Mouse (Mus musculus): ENCODE measurements around the gene Gm28729. TPM values are rescaled to one million over a fixed set of nuclear protein-coding genes. Genes with fewer than 3 reads are reported as not detected.
"Not testable (repeated sequence)": the region's sequence is repeated elsewhere in the genome, so short reads cannot be mapped to it uniquely, and the experiment has no call there.

The Gm28729 gene
- polyA plus RNA-seq, 1 experiment from 2014 or later, result not detected

DNA sequence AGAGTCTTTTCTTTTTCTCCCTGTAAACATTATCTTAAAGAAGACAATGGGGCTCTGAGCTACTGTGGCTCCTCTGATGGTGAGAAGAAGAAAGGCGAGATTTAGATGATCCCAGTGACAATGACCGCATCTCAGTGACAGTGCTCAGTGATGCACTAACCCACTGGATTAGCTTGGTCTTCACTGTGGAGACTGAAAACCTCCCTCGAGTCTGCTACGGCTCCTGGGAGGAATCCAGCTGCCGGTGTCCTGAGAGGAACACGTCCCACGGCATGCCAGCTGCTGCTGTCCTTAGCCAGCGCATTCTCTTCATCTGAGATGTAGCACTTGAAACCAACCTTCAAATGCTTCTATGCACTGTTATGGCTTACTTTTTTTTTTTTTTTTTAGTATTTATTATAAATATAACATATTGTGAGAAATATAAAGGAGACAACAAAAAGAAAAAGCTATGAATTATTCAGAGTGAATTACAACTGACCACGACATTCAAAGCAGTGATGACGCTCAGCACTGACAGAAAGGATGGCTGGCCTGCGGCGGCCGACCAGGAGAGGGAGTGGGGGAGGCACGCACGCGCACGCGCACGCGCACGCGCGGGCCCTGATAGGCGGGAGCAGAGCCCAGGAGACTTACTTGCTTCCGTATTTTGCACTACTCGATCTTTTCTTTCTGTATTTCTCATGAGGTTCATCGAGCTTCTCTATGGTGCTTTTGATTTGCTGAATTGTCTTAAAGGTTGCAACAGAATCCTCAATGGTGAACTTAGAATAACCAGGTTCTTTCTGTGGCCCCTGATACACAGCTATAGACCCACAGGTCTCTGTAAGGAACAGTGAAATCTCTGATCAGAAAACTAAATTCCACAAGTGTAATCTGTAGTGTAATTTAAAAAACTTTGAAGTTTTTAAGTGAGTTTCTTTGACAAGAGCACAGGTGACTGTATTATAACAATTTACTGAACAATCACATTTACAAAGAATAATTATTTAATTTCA lies 18.9 kb upstream of the Gm28729 start:
- ATAC-seq (replicated peaks; ENCODE audit: low FRiP score) (peak; percentile 85), DNase-seq (ENCODE audit: low spot score) (peak; percentile 84)
- 29% methylated on average over 27 of the region's 27 CpGs for WGBS
- Histone ChIP-seq H3K4me2 (ENCODE audit: low read depth, low read length, severe bottlenecking) (peak overlapping the region; percentile 40; the same call in 1 of the 2 replicates), H3K9ac (ENCODE audit: low read length) (peak overlapping the region; percentile 41), H3K4me1 (replicated peaks; ENCODE audit: control insufficient read depth, insufficient read depth, low read length) (no peaks in the 10 kb centered on the region), H3K4me3 (ENCODE audit: low read depth, low read length) (peak overlapping the region; percentile 17), H3K9me3 (ENCODE audit: control insufficient read depth, low read length) (no peaks in the 10 kb centered on the region), H3K27ac (ENCODE audit: low read depth, low read length) (no peak overlapping the region), H3K36me3 (ENCODE audit: control insufficient read depth, insufficient read depth, low read length) (no peaks in the 10 kb centered on the region), H3K27me3 (ENCODE audit: control insufficient read depth, insufficient read depth, low read length) (no peaks in the 10 kb centered on the region)

DNA sequence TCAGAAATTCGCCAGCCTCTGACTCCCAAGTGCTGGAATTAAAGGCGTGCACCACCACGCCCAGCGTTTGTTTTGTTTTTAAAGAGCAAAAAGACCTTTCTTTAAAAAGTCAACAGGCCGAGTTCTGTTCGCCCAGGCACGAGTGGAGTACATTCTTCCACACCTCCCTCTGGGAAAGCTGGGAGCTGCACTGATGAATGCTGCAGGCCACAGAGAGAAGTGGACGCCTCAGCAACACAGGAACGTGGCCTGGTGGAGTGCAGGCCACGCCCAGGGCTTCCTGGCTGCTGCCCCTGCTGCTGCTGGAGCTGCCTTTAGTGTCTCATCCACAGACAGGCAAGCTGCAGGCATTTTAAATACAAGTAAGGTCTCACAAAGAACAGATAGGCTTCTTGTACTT lies 13.9 kb upstream of the Gm28729 start:
- no peak for DNase-seq (ENCODE audit: low spot score)
- H3K9ac ChIP-seq (ENCODE audit: low read length), result no peak overlapping the region
- no peak overlapping the region for H3K4me3 ChIP-seq (ENCODE audit: low read depth, low read length)
- peaks cover 3% of the 10 kb centered on the region; the same call in 1 of the 2 replicates for H3K4me1 ChIP-seq (replicated peaks; ENCODE audit: control insufficient read depth, insufficient read depth, low read length)
- WGBS, result 66% methylated on average over 10 of the region's 10 CpGs
- H3K27me3 ChIP-seq (ENCODE audit: control insufficient read depth, insufficient read depth, low read length), result no peaks in the 10 kb centered on the region
- no peak overlapping the region for H3K4me2 ChIP-seq (ENCODE audit: low read depth, low read length, severe bottlenecking)
- H3K36me3 ChIP-seq (ENCODE audit: control insufficient read depth, insufficient read depth, low read length), result no peaks in the 10 kb centered on the region
- H3K27ac ChIP-seq (ENCODE audit: low read depth, low read length), result no peak overlapping the region
- no peaks in the 10 kb centered on the region for H3K9me3 ChIP-seq (ENCODE audit: control insufficient read depth, low read length)
- ATAC-seq (replicated peaks; ENCODE audit: low FRiP score), result no peak

DNA sequence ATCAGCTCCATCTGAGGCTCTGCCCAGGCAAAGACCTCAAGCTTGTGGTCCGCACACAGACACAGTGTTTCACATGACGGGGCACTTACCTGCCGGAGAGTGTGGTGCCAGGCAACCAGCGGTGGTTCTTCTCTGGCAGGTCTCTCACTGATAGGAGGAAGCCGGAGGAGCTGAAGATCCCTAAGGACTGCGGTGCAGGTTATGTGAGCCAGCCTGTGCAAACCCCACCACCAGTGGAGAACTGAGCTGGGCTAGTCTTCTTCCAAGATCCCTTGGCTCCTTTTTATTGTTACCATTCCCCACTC lies 12.5 kb upstream of the Gm28729 start:
- WGBS, result 92% methylated on average over 6 of the region's 6 CpGs
- no peak overlapping the region for H3K4me2 ChIP-seq (ENCODE audit: low read depth, low read length, severe bottlenecking)
- no peak for ATAC-seq (replicated peaks; ENCODE audit: low FRiP score)

DNA sequence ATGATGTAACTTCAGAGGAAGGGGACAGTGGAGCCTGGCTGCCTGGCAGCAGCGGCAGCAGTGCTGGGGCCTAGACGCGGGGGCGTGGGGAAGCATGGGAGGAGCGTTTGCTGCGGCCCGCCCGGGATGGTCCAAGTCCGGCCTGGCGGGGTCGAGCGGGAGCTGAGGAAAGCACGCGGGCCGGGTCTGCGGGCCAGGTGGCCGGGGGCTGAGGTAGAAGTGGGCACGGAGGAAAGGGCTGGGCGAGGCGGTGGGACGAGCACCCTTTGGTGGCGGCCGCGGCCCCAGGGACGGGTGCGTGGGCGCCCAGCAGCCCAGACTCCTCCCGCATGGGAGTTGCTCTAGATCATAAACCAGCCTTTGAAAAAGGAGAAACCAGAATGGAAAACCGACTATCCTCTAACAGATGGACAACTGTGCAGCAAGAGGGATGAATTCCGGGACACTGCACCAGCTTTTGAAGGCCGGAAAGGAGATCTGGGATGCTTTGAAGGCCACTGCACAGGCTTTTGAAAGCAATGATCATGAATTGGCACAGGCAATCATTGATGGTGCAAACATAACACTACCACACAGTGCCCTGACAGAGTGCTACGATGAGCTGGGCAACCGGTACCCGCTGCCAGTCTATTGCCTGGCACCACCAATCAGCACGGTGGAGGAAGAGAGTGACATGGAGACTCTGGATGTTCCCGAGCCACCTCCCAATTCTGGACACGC lies 12.0 kb upstream of the Gm28729 start:
- Histone ChIP-seq H3K36me3 (ENCODE audit: control insufficient read depth, insufficient read depth, low read length) (no peaks in the 10 kb centered on the region), H3K9me3 (ENCODE audit: control insufficient read depth, low read length) (no peaks in the 10 kb centered on the region), H3K9ac (ENCODE audit: low read length) (peak overlapping the region; percentile 61), H3K27ac (ENCODE audit: low read depth, low read length) (no peak overlapping the region), H3K4me2 (ENCODE audit: low read depth, low read length, severe bottlenecking) (peak overlapping the region; percentile 54), H3K27me3 (ENCODE audit: control insufficient read depth, insufficient read depth, low read length) (no peaks in the 10 kb centered on the region), H3K4me1 (replicated peaks; ENCODE audit: control insufficient read depth, insufficient read depth, low read length) (peaks cover 3% of the 10 kb centered on the region; the same call in 1 of the 2 replicates), H3K4me3 (ENCODE audit: low read depth, low read length) (peak overlapping the region; percentile 24; the same call in 1 of the 2 replicates)
- 35% methylated on average over 37 of the region's 37 CpGs for WGBS
- ATAC-seq (replicated peaks; ENCODE audit: low FRiP score) (peak; percentile 51; the same call in 1 of the 2 replicates), DNase-seq (ENCODE audit: low spot score) (peak; percentile 77)

More for the DNA sequence above, 12.5 kb upstream of the Gm28729 start:
- Histone ChIP-seq H3K36me3 (ENCODE audit: control insufficient read depth, insufficient read depth, low read length) (no peaks in the 10 kb centered on the region), H3K4me1 (replicated peaks; ENCODE audit: control insufficient read depth, insufficient read depth, low read length) (peaks cover 3% of the 10 kb centered on the region; the same call in 1 of the 2 replicates), H3K9ac (ENCODE audit: low read length) (no peak overlapping the region), H3K27ac (ENCODE audit: low read depth, low read length) (no peak overlapping the region), H3K4me3 (ENCODE audit: low read depth, low read length) (no peak overlapping the region), H3K9me3 (ENCODE audit: control insufficient read depth, low read length) (no peaks in the 10 kb centered on the region), H3K27me3 (ENCODE audit: control insufficient read depth, insufficient read depth, low read length) (no peaks in the 10 kb centered on the region)
- DNase-seq (ENCODE audit: low spot score), result no peak

DNA sequence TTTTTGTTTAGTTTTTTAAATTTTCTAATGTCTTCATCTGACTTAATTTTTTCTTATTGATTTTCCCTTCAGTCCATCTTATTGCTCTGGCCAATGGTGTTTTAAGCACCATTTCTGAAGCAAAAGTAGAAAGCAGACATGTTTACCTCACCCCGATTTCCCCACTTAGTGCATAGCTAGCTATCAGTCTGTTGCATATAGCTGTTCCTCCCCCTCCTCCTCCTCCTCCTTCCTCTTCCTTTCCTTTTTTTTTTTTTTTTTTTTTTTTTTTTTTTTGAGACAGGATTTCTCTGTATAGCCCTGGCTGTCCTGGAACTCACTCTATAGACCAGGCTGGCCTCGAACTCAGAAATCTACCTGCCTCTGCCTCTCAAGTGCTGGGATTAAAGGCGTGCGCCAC lies 11.0 kb upstream of the Gm28729 start:
- 89% methylated on average over 4 of the region's 4 CpGs for WGBS
- H3K36me3 ChIP-seq (ENCODE audit: control insufficient read depth, insufficient read depth, low read length); H3K4me1 ChIP-seq (replicated peaks; ENCODE audit: control insufficient read depth, insufficient read depth, low read length); H3K4me2 ChIP-seq (ENCODE audit: low read depth, low read length, severe bottlenecking); DNase-seq (ENCODE audit: low spot score); H3K9ac ChIP-seq (ENCODE audit: low read length); H3K27ac ChIP-seq (ENCODE audit: low read depth, low read length); H3K4me3 ChIP-seq (ENCODE audit: low read depth, low read length); H3K9me3 ChIP-seq (ENCODE audit: control insufficient read depth, low read length); H3K27me3 ChIP-seq (ENCODE audit: control insufficient read depth, insufficient read depth, low read length); ATAC-seq (replicated peaks; ENCODE audit: low FRiP score): not testable (repeated sequence)

DNA sequence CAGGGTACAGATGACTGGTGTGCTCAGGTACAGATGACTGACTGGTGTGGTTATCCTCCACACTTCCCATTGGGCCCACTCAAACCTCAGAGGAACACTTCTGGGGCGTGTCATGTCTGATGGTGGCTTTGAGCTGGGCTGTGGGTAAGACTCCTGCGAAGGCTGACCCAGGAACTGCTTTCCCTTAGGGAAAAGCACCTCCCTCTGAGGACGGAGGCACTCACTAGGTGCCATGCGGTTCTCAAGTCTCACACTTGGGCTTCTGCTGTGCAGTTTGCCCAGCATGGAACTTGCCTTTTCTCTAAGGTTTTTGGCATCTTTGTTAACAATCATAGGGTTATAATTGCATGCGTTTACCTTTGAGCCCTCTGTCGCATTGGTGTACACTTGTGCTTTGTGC lies 10.4 kb upstream of the Gm28729 start:
- Histone ChIP-seq H3K27me3 (ENCODE audit: control insufficient read depth, insufficient read depth, low read length) (no peaks in the 10 kb centered on the region), H3K27ac (ENCODE audit: low read depth, low read length) (no peak overlapping the region), H3K4me1 (replicated peaks; ENCODE audit: control insufficient read depth, insufficient read depth, low read length) (peaks cover 5% of the 10 kb centered on the region; the same call in 1 of the 2 replicates), H3K9me3 (ENCODE audit: control insufficient read depth, low read length) (no peaks in the 10 kb centered on the region), H3K36me3 (ENCODE audit: control insufficient read depth, insufficient read depth, low read length) (no peaks in the 10 kb centered on the region), H3K4me2 (ENCODE audit: low read depth, low read length, severe bottlenecking) (no peak overlapping the region), H3K4me3 (ENCODE audit: low read depth, low read length) (no peak overlapping the region), H3K9ac (ENCODE audit: low read length) (no peak overlapping the region)
- WGBS, result 88% methylated on average over 6 of the region's 6 CpGs
- DNase-seq (ENCODE audit: low spot score) (no peak), ATAC-seq (replicated peaks; ENCODE audit: low FRiP score) (no peak)

DNA sequence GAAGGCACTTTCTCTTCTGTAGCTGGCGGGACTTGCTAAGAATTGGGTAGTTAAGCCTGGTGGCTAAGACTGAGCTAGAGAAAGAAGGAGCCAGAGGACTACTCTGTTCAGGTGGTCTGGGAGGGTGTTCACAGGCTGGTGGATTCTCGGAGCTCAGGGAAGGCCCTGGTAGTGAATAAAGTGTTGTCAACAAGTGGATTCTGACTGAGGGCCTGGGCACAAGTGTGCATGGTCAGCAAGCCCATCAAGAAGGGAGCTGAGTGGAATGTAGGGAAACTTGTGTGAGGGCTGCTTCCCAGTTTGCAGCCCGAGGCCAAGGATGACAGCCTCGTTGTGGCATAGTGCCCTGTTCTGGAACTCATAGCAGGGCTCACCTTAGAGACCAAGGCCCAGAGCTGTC lies 9.2 kb upstream of the Gm28729 start:
- Histone ChIP-seq H3K4me2 (ENCODE audit: low read depth, low read length, severe bottlenecking) (no peak overlapping the region), H3K9me3 (ENCODE audit: control insufficient read depth, low read length) (no peaks in the 10 kb centered on the region), H3K4me3 (ENCODE audit: low read depth, low read length) (no peak overlapping the region), H3K27me3 (ENCODE audit: control insufficient read depth, insufficient read depth, low read length) (no peaks in the 10 kb centered on the region), H3K9ac (ENCODE audit: low read length) (no peak overlapping the region), H3K27ac (ENCODE audit: low read depth, low read length) (no peak overlapping the region), H3K36me3 (ENCODE audit: control insufficient read depth, insufficient read depth, low read length) (no peaks in the 10 kb centered on the region), H3K4me1 (replicated peaks; ENCODE audit: control insufficient read depth, insufficient read depth, low read length) (peaks cover 6% of the 10 kb centered on the region; the same call in 1 of the 2 replicates)
- no peak for ATAC-seq (replicated peaks; ENCODE audit: low FRiP score)
- no peak for DNase-seq (ENCODE audit: low spot score)
- WGBS, result 92% methylated on average over 4 of the region's 4 CpGs

DNA sequence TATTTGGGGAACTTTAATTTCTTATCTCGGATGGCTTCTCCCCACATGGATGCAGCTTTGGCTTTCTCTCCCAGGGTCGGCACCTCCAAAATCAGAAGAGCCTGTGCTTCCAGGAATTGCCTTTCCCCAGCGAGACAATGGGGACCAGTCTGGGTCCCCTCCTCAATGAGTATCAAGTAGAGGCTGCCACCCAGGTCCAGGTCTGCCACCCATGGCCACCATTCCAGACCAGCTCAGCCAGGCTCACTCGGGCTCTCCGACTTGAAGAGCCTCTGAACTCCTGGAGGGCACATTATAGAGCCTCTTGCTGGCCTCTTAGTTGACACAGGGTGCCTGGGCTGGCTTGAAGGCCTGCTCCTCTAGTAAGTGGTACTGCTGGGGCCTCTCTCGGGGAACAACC lies 8.4 kb upstream of the Gm28729 start:
- 82% methylated on average over 6 of the region's 6 CpGs for WGBS
- no peak overlapping the region for H3K4me3 ChIP-seq (ENCODE audit: low read depth, low read length)
- H3K9ac ChIP-seq (ENCODE audit: low read length), result no peak overlapping the region
- no peaks in the 10 kb centered on the region for H3K36me3 ChIP-seq (ENCODE audit: control insufficient read depth, insufficient read depth, low read length)
- no peaks in the 10 kb centered on the region for H3K27me3 ChIP-seq (ENCODE audit: control insufficient read depth, insufficient read depth, low read length)
- no peak overlapping the region for H3K27ac ChIP-seq (ENCODE audit: low read depth, low read length)
- no peak overlapping the region for H3K4me2 ChIP-seq (ENCODE audit: low read depth, low read length, severe bottlenecking)
- no peaks in the 10 kb centered on the region for H3K9me3 ChIP-seq (ENCODE audit: control insufficient read depth, low read length)
- no peak for ATAC-seq (replicated peaks; ENCODE audit: low FRiP score)
- peaks cover 6% of the 10 kb centered on the region; the same call in 1 of the 2 replicates for H3K4me1 ChIP-seq (replicated peaks; ENCODE audit: control insufficient read depth, insufficient read depth, low read length)
- DNase-seq (ENCODE audit: low spot score), result no peak

Data from forebrain, embryonic 11.5 days (tissue).